Mouse (Mus musculus) G1E (cell line): ENCODE results near the gene Ano2.

Source experiments
- CTCF ChIP-seq: IDR thresholded peaks from 2 replicates; pipeline ENCODE4 v1.5.1; 2012; ENCODE audit warnings: low read depth, low read length, inconsistent platforms, mixed read lengths
- TAL1 ChIP-seq: conservative IDR thresholded peaks from 2 replicates; pipeline ENCODE4 v1.6.1; 2012; ENCODE audit warnings: low read depth, low read length, inconsistent platforms, mixed read lengths

DNA sequence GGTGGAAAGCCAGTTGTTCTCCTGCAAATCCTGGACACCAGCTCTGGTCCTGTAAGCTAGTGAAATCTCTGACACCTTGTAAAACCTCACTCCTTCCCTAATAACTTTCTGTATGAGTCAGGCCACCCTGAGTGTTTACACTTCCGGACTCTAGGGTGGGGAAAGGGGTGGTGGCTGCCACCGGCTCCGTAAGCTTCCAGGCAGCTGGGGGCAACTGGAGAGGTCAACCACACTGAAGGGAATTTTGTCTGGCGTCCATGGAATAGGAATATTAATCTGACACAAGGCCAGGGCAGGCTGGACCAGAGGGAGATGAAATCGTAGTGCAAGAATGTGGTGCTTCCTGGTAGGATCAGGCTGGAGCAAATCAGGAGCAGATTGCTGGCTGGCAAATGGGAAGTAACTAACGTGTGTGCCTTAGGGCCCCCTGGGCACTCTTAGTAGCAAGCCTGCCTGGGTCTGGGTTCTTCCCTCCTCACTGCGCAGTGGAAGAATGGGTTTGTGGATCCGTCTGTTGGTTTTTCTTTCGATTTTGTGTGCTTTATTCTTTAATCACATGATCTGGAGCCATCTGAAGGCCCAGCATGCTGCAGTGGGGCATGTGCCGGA, 57.2 kb downstream of the Ano2 start:
- no peak for TF ChIP-seq CTCF
- TF ChIP-seq TAL1 = no peak
